Mouse (Mus musculus) kidney, adult 18-20 months (tissue): Measurements from ENCODE around the gene Arhgef19.

Source experiments
- DNase-seq: peaks from one replicate; pipeline ENCODE4 v3.0.0; 2021

The Arhgef19 gene

GRCm38 (mm10) chr4:141239388-141240125 lies at the start of gene Arhgef19:
Gene Arhgef19 (plus strand): TSS chr4:141239499.
- DNase-seq, result peak; percentile 90

DNA sequence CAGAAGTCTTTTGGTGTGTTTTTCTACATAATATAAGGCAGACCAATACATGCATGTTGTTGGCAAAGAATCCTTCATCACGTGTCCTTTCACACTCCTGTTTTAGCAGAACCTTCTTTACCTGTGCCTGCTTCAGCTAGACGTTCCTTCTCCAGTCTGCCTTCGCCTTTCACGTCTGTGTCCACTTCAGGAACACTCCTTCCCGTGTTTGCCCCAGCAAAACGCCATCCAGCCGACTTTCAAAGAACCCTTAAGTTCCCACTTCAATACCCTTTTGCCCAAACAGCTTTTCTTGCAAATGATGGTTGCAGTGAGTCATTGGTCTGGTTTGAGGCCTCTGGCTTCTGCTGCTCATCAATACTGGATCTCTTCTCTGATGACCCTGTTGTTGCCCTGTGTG lies 48.0 kb upstream of the Arhgef19 start:
- no peak for DNase-seq

DNA sequence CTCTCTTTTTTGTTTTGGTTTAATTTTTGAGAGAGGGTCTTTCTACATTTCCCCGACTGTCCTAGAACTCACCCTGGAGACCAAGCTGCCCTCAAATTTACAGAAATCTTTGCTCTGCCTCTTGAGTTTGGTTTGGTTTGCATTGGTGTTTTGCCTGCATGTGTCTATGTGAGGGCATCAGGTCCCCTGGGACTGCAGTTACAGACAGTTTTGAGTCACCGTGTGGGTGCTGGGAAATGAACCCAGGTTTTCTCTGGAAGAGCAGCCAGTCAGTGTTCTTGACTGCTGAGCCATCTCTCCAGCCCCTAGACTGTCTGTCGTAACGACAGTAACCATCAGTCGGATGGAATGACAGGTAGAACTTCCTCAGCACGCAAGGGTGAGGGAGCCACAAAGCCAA lies 44.7 kb upstream of the Arhgef19 start:
- DNase-seq, result no peak

GRCm38 (mm10) chr4:141196981-141197685 lies 42.2 kb upstream of the Arhgef19 start:
- no peak for DNase-seq

DNA sequence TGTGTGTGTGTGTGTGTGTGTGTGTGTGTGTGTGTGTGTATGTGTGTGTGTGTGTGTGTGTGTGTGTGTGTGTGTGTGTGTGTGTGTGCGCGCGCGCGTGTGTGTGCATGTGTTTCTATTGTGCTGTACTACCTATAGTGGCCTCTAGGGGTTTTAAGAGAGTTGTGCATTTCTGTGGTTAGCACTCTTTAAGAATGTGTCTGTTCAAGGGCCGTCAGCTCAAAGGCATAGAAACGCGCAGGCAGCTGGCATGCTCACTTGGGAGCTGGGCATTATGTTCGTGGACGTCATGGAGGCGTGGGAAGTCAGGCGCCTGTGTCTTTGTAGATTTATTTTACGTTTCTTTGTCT lies 41.6 kb upstream of the Arhgef19 start:
- DNase-seq, result no peak

DNA sequence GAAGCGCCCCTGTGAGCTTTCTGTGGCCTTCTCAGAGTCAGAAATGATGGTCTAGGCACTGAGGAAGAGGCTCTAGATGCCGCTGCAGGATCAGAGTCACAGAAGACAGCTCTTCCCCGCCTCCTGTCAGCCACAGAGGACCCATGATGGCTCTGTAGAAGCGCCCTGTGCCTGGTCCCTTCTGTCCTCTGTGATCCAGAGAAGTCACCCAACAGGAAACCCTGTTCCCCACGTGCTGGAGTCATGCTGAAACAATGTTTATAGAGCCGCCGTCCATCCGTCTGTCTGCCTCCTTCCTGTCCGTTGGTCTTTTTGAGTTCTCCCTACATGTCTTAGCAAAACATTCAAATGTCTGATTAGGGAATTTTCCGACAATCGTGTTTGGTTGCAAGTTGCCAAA lies 38.4 kb upstream of the Arhgef19 start:
- DNase-seq, result peak; percentile 28

GRCm38 (mm10) chr4:141202192-141202591 lies 37.1 kb upstream of the Arhgef19 start:
- DNase-seq, result no peak

DNA sequence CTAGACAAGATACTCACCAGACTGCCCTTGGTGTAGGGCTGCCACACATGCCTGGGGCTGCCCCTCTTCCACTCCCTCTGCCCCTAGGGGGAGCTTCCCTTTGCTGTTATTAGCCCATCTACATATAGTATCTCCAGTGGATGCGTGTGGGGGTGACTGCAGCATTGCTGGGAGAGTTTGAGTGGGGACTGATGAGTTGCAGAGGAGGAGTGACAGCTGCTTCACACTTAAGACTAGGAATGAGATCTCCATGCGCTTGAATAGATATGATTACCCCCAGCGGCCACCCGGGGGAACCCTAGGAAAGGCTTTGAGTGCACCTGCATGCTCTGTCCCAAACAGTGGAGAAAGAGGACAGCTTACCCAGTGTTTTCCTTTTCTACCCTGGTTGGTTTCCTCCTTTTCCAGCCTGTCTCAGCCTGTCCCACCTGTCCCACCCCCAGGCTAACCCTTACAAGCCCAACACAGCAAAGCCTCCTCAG lies 34.7 kb upstream of the Arhgef19 start:
- no peak for DNase-seq

GRCm38 (mm10) chr4:141207081-141207480 lies 32.2 kb upstream of the Arhgef19 start:
- peak; percentile 43 for DNase-seq

DNA sequence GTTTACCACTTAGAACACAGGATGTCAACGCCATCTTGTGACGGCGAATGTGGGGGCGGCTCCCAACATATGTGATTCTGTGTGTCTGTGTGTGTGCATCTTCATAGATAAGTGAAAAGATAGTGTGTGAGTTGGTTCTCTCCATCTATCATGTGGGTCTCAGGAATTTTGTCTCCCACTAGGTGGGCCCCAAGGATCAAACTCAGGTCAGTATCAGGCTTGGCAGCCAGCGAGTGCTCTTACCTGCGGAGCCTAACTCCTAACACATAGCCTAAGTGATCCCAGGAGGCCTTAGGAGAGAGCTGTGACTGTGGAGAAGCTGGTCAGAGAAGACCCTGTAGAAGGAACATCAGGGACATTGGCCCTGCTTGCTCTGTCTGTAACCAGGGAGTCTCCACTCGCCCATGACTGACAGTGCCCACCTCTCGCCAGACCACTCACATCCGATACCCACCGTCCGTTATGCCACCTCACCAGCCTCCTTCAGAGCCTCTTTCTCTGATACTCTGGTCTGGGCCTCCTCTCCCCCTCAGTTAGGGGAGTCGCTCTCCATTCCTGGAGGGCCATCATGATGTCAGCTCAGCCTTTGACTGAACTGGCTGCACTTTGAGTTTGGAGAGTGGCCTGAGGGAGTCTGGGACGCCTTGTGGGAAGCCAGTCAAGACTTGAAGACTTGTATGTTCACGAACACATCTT lies 28.6 kb upstream of the Arhgef19 start:
- DNase-seq, result peak; percentile 20

- no peak for DNase-seq
Measured at GRCm38 (mm10) chr4:141211646-141212045, 27.7 kb upstream of the Arhgef19 start.

DNA sequence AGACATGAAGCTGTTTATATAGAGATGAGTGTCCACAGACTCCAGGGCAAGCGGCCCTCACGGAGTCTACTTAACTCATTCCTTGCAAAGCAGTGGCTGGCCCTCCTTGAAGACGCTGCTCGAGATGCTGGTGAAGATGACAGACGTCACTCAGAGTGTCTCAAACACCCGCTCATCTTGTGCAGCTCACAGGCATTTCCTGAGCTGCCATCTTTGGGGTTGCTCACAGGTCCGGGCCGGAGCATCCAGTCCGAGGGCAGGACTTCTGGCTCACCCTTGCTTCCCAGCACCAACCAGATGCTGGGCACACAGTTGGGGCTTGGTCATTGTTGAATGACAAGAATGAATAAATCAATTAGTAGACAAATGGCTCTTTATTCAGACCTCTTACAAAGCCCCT lies 26.4 kb upstream of the Arhgef19 start:
- no peak for DNase-seq

DNA sequence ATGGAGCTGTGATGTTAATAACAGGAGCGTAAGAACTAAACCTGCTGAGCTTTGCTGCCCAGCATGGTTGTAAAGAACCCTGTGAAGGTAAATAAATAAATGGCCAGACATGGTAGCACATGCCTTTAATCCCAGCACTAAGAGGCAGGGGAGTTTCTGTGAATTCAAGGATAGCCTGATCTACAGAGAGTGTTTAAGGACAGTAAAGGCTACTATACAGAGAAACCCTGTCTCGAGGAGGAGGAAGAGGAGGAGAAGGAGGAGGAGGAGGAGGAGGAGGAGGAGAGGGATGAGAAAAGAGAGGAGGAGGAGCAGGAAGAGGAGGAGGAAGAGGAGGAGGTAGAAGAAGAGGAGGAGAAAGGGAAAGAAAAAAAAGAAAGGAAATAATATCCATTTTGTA lies 26.0 kb upstream of the Arhgef19 start:
- DNase-seq, result no peak

- DNase-seq, result peak; percentile 97
Measured at GRCm38 (mm10) chr4:141213770-141214336, 25.4 kb upstream of the Arhgef19 start, which contains the start of gene Rsg1. Gene Rsg1 (plus strand): TSS chr4:141213956.

GRCm38 (mm10) chr4:141214337-141214851 lies 24.9 kb upstream of the Arhgef19 start:
- peak; percentile 21 for DNase-seq

DNA sequence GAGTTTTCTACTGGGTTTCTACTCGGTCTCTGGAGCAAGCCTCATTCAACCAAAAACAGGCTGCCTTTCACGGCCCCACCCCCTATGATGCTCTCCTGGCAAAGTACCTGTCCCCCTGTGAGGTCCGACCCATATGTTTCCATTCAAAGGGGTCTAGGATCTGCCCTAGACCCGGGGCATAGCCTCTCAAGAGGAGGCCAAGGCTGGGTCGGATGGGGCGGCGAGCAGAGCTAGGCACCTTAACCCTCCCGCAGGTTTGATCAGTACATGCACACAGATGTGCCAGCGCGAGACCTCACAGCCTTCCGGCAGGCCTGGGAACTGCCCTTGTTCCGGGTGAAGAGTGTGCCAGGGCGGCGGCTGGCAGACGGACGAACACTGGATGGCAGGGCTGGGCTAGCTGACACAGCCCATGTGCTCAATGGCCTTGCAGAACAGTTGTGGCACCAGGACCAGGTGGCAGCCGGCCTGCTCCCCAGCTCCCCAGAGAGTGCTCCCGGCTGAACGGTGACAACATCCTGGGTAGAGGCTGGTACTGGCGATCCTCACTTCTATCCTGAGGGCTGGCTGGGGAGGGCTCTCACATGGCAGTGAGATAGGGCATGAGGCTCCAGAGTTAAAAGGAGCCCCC lies 19.6 kb upstream of the Arhgef19 start:
- DNase-seq, result no peak

DNA sequence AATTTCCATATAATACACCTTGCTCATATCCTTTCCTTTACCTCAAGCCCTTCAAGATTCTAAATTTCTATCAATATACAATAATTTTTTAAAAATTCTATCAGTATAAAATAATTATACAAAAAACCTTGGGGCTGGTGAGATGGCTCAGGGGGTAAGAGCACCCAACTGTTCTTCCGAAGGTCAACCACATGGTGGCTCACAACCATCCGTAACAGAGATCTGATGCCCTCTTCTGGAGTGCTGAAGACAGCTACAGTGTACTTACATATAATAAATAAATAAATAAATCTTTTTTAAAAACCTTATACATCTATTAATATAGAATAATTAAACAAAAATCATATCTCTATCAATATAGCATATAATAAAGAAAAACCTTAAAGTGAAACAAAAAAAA lies 17.5 kb upstream of the Arhgef19 start:
- DNase-seq, result no peak

DNA sequence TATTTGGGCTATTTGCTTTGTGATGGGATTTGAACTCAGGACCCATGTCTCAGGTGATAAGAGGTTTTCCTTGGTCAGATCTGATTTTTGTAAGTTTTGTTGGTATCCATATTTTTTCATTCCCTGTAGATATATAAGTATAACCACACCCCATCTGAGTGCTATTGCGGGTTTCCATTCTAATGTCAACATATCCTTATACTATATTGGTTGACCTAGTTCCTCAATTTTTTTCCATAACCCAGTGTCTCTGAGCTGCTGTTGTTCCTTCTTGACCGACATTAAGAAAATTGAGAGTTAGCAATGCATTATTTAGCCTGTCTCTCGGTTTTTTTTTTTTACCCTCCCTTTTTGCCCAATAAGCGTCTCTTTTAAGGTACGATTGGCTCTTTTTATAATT lies 16.5 kb upstream of the Arhgef19 start:
- no peak for DNase-seq

DNA sequence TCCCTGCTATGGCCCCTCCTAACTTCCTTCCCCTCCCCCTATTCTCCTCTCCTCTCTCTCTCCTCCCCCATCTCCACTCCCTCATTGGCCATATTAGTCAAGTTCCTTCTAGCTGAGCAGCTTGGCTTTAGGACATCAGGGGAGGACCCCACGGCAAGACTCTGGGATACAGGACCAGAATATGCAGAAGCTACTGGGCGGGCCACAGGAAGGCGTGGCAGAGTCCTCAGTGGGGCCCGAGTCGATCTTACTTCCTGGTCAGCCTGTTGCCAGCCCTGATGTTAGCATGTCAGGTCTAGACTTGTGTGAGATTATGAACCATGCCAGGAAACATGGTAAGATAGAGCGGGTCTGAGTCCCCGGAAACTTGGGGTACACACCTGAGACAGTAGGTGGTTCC lies 10.6 kb upstream of the Arhgef19 start:
- no peak for DNase-seq

- no peak for DNase-seq
Measured at GRCm38 (mm10) chr4:141233196-141233595, 6.1 kb upstream of the Arhgef19 start.

DNA sequence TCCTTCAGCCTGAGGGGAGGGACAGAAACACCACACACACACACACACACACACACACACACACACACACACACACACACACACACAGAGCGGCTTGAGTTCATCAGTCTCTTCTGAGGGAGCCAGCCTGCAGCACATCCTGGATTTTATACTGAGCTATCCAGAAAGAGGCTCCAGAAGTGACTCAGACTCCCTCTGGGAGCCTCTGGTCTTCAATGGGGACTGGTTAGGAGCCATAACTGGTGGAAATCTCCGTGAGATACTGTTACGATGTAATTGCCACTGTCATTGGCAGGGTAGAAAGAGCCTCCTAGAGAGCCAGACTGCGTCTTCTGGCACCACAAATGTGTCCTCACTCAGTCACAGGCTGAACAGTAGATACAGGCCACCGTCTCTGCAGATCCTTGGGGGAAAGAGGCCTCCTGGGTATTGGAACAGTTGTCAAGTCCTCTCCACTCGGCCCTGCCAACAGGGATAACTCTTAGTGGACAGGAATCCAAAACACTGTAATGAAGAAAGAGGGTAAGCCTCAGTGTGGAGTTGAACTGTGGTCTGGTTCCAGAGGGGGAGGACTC lies 3.7 kb upstream of the Arhgef19 start:
- DNase-seq, result no peak

DNA sequence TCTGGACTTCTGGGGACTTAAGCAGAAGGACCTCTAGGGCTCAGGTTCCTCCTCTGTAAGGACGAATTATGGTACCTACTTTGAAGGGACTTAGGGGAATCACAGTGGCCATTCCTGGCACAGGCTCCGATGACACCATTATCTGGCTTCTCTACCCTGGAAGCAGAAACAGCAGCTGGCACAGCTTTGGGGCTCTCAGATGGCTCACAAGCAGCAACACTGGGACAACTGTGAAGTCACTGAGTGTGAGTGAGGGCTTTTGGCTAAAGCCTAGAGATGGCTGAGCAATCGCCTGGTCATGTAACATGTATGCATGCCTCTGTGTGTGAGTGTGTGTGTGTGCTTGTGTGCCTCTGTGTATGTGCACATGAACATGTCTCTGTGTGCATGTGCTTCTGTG lies 2.4 kb upstream of the Arhgef19 start:
- DNase-seq, result no peak
